Mouse (Mus musculus) liver, embryonic 14 days (tissue): ENCODE results near the gene Shisa9. TPM values are rescaled to one million over a fixed set of nuclear protein-coding genes. Genes with fewer than 3 reads are reported as not detected.

Experiments
- polyA plus RNA-seq: library from polyadenylated mRNA; depleted of rRNA; stranded (reverse); fragments of >200 nt; gene quantifications from 2 replicates; pipeline ENCODE4 v1.2.3, GENCODE M21; 2012; rRNA removed

Shisa9 gene
- polyA plus RNA-seq, result 0.15 and 0.18 TPM in 2 replicates

GRCm38 (mm10) chr16:11983616-11984270 lies at the start of gene Shisa9:
TSS of gene Shisa9 (plus strand) at chr16:11984113.

Other genes starting within 250 kb of the Shisa9 start
- gene Cpped1, start 74.7 kb upstream of the Shisa9 start, polyA plus RNA-seq, result 5.1 and 6.8 TPM in 2 replicates